Mouse (Mus musculus) small intestine, adult 10 weeks (tissue): ENCODE results near the gene Noxred1. TPM values are rescaled to one million over a fixed set of nuclear protein-coding genes. Genes with fewer than 3 reads are reported as not detected.

Experiments
- polyA plus RNA-seq: library from polyadenylated mRNA; stranded (reverse); fragments of 350-450 nt; fragmentation: Illumina TruSeq; extraction: RNeasy Lipid Tissue Mini Kit (QIAGEN cat#74804); gene quantifications from one replicate; pipeline ENCODE4 v1.2.3, GENCODE M21; 2014; ENCODE audit warnings: low replicate concordance

Noxred1 gene
- polyA plus RNA-seq = 1.2 TPM

DNA sequence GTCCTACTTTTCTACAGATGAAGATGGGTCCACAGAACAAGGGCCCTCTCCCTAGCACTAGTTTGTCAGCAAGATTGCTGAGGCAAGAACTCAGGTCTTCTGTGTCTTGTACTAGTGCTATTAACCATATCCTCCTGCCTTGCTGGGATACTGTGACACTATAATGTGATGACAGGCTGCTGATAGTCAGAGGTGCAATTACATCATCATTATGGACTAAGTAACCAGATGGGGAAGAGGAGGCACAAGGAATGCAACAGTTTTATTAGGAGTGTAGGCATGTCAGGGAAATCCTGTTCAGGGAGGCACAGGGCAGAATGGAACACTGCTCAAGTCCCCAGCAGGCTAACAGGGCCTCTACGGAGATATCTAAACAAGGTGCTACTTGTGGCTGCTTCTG lies at the start of gene Noxred1:
TSS of gene Noxred1 (minus strand) at position 101 of the 400 bp plus-strand sequence.

DNA sequence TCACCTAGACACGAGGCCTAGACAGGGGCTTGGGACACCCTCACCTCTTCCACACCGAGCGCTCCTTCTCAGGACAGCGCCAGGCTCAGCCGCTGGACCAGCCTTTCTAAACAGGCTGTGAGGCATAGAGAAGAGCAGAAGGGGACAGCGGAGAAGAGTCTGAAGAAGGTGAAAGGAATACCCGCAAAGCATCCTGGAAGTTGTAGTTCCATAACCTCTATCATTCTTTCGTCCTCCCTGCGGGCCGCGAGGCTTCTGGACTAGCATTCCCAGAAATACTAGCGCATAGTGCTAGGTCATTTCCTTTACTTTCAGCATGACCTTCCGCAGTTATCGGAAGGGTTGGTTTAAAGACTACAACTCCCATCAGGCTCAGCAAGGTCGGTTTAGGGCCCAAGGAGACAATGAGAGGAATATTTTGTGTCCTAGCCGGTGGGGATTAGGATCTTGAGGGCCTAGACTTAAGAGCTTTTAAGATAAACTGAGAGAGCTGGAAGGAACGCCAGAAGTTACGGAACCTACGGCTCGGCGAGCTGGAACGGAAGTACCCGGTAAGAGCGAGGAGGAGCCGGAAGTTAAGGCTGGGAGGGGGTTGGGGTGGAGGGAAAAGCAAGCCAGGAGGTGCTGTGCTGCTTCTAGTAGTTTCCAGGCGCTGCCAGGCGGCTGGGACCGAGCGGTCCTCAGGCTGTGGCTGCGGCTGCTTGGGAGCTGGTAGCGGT lies 27.7 kb upstream of the Noxred1 start, which contains the start of the genes Vipas39 and Ahsa1:
TSS of gene Vipas39 (minus strand) at position 149 of the 719 bp plus-strand sequence.
TSS of gene Ahsa1 (plus strand) at position 372 of the 719 bp plus-strand sequence.

DNA sequence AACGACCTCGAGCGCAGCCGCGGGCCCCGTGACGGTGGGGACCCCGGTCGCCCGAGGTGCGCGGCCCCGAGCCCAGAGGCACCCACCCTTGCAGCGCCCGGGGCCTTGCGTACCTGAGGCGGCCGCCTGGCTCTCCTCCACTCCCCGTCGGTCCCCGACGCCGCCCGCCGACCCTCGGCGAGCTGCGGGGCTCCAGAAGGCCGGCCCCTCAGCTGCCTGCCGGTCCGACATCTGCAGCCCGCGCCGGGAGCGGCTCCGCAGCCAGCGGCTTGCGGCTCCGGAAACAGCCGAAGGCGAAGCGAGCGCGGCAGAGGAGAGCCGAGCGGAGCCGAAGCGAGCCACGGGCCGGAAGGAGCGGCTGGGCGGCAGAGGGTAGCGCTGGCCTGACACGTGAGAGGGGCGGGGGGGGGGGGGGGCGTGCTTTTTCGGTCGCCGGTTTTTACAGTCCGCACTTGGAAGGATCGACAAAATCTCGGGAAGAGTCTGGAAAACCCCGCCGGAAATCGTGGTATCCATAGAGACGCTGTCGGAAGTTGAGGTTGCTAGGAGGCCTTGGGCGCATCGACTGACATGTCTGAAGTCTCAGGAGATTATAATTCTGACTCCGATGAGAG lies 38.5 kb downstream of the Noxred1 start, which contains the start of gene Tmed8:
TSS of gene Tmed8 (minus strand) at position 482 of the 614 bp plus-strand sequence.

DNA sequence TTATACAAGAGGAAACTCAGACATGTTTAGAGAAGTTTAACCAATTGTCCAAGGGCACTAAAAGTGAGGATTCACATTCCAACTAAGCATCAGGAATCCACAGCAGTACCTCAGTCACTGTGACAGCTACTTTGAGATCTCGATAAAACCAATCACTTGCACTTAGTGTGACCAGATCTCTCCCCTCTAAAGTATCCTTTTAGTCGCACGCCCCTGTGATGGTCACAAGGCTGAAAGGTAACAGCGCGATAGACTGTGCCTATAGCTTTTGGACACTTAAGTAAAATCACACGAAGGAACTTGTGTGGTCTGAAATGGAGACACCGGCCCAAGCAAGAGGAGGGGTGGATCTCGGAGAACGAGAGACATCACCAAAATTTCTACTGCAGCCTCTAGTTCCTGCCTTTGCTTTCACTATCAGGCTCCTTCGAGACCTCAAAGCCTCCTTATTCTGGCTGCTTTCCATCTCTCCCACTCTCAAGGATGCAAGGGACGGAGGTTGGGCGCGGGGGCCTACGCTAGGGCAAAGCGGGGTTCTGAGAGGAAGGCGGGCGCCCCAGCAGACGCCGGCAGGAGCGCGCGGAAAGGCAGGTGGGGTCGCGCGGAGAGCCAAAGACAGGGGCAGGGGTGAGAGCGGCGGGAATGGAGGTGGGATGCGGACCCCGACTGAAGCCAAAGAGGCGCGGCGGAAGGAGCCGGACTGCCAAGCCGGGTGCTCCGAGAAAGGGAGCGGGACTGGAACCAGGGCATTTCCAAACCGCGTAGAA lies 39.1 kb downstream of the Noxred1 start, which contains the start of gene Samd15:
TSS of gene Samd15 (plus strand) at position 518 of the 767 bp plus-strand sequence.

Other genes starting within 250 kb of the Noxred1 start
- gene Zdhhc22, start 248.3 kb downstream of the Noxred1 start, polyA plus RNA-seq = not detected
- gene Tmem63c, start 217.4 kb downstream of the Noxred1 start, polyA plus RNA-seq = not detected
- not detected for gene Ngb, start 136.2 kb downstream of the Noxred1 start, polyA plus RNA-seq
- gene Gstz1, start 91.6 kb downstream of the Noxred1 start, polyA plus RNA-seq = 67.0 TPM
- 4.2 TPM for gene Pomt2, start 90.8 kb downstream of the Noxred1 start, polyA plus RNA-seq
- not detected for gene Samd15, start 39.0 kb downstream of the Noxred1 start, polyA plus RNA-seq
- gene Tmed8, start 38.3 kb downstream of the Noxred1 start, polyA plus RNA-seq = 5.0 TPM
- gene Vipas39, start 27.5 kb upstream of the Noxred1 start, polyA plus RNA-seq = 17.3 TPM
- gene Ahsa1, start 27.7 kb upstream of the Noxred1 start, polyA plus RNA-seq = 57.7 TPM
- not detected for gene Ism2, start 61.0 kb upstream of the Noxred1 start, polyA plus RNA-seq
- gene Sptlc2, start 149.6 kb upstream of the Noxred1 start, polyA plus RNA-seq = 289 TPM
- gene Slirp, start 205.2 kb upstream of the Noxred1 start, polyA plus RNA-seq = 136 TPM
- 18.1 TPM for gene Alkbh1, start 205.3 kb upstream of the Noxred1 start, polyA plus RNA-seq
- gene Snw1, start 233.5 kb upstream of the Noxred1 start, polyA plus RNA-seq = 59.3 TPM